Mouse (Mus musculus) fibroblast of lung, adult 2 months (primary cell): ENCODE results near the gene Mei1.

Source experiments
- DNase-seq: peaks from one replicate; pipeline ENCODE4 v3.0.0-alpha.2; 2011; ENCODE audit warnings: low read depth

Mei1 gene

GRCm38 (mm10) chr15:82069898-82070297, at the start of gene Mei1:
TSS of gene Mei1 (plus strand) at chr15:82069996.
- DNase-seq = no peak

DNA sequence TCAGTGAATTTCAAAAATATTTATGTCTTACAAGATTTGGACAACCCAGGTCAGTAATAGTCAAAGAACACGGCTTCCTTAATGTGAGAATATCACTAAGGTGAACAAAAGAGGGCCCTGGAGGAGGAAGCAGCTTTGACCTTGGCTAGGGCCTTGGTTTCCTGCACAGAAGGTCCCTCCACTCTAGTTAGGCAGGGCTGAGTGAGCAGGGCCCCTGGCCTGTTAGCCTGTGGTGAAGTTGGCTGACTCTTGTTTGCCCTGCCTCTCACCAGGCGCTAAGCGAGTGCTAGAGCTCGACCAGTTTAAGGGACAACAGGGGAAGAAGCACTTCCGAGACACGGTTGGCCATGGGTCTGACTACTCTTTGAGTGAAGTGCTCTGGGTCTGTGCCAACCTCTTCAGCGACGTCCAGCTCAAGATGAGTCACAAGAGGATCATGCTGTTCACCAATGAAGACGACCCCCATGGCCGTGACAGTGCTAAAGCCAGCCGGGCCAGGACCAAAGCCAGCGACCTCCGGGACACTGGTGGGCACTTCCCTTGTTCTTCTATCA, 47.2 kb upstream of the Mei1 start:
- DNase-seq = no peak

- DNase-seq = no peak
Observed at GRCm38 (mm10) chr15:82023965-82024635, 45.7 kb upstream of the Mei1 start.

- DNase-seq = no peak
Observed at GRCm38 (mm10) chr15:82027276-82027675, 42.5 kb upstream of the Mei1 start.

- no peak for DNase-seq
Observed at GRCm38 (mm10) chr15:82027726-82028125, 42.1 kb upstream of the Mei1 start.

- DNase-seq = no peak
Observed at GRCm38 (mm10) chr15:82032386-82032785, 37.4 kb upstream of the Mei1 start.

- no peak for DNase-seq
Observed at GRCm38 (mm10) chr15:82033762-82034161, 36.0 kb upstream of the Mei1 start, which contains the start of gene Desi1. TSS of gene Desi1 (minus strand) at chr15:82033862.

GRCm38 (mm10) chr15:82035904-82036689, 33.7 kb upstream of the Mei1 start:
- DNase-seq = no peak

DNA sequence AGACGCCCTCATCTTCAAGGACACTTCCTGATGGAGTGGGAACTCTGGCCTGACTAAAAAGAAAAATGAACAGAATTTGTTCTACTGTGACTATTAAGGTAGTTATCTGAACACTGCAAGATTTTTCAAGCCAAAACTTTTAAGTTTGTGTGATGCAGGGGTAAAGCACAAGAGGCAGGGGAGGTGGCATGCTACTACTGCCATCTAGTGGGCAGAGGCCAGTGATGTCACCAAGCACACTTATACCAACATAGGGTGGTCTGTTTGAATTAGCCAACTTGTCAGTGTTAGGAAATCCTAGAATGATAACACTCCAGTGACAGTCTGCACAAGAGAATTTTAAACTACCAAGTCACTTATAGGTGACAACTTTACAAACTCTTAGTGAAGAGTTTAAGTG, 29.1 kb upstream of the Mei1 start:
- no peak for DNase-seq

DNA sequence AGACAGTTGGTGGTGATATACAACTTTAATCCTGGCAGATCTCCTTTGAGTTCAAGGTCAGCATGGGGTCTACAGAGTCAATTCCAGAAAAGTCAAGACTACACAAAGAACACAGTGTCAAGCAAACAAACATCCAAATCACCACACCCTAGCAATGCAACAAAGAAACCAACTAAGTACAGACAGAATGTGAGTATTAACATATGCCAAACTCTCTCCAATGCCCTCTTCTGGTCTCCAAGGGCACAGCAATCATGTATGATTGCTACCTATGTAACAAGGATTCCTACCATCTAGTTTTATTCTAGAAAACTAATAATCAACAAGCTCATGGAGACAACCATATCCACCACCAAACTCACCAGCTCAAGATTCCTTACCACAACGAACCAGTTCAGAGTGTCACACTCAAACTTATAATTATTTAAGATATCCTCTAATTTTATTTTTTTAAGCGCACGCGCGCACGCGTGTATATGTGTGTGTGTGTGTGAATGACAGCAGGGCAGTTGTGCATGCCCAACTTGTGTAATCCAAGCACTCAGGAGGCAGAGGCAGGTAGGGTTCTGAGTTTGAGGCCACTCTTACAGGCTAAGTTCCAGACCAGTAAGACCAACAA, 25.5 kb upstream of the Mei1 start:
- DNase-seq = no peak

GRCm38 (mm10) chr15:82046246-82046891, 23.4 kb upstream of the Mei1 start:
- no peak for DNase-seq

GRCm38 (mm10) chr15:82047080-82047883, 22.5 kb upstream of the Mei1 start, which contains the start of gene Snu13:
TSS of gene Snu13 (minus strand) at chr15:82047598.
- DNase-seq = peak; percentile 56

DNA sequence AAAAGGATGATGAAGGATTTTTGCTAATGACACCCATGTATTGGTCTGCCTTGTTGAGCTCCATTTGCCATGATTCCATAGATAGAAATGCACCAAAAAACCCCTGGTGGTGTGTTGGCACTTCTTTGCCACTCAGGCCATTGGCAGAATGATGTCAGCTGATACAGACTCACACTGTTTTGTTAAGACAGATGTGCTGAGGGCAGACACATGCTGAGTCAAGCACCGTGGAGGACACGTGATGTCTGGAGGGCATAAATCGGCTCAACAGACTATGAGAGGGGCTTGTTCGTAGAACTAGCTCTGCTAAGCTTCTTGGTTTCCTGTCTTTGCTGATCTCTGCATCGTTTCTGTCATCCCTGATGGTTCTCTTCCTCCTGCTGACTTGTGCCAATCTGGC, 17.3 kb upstream of the Mei1 start:
- no peak for DNase-seq

- DNase-seq = no peak
Observed at GRCm38 (mm10) chr15:82058719-82059201, 11.0 kb upstream of the Mei1 start, which contains the start of gene 4930407I10Rik. TSS of gene 4930407I10Rik (plus strand) at chr15:82059151.

- no peak for DNase-seq
Observed at GRCm38 (mm10) chr15:82063909-82064308, 5.9 kb upstream of the Mei1 start.

- peak; percentile 37 for DNase-seq
Observed at GRCm38 (mm10) chr15:82065511-82065910, 4.3 kb upstream of the Mei1 start.

- DNase-seq = no peak
Observed at GRCm38 (mm10) chr15:82071816-82072469, 2.1 kb downstream of the Mei1 start.

DNA sequence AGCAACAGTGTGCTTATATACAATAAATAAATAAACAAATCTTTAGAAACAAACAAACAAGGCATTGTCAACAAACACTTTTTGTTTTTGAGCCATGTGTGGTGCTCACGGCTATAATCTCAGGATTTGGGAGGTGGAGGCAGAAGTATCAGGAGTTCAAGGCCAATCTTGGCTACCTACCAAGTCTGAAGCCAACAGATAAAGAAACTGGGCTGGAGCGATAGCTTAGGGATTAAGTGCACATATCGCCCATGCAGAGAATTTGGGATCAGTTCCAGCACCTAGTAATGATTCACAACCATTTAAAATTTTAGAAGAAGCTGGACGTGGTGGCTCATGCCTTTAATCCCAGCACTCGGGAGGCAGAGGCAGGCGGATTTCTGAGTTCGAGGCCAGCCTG, 3.7 kb downstream of the Mei1 start:
- DNase-seq = no peak

DNA sequence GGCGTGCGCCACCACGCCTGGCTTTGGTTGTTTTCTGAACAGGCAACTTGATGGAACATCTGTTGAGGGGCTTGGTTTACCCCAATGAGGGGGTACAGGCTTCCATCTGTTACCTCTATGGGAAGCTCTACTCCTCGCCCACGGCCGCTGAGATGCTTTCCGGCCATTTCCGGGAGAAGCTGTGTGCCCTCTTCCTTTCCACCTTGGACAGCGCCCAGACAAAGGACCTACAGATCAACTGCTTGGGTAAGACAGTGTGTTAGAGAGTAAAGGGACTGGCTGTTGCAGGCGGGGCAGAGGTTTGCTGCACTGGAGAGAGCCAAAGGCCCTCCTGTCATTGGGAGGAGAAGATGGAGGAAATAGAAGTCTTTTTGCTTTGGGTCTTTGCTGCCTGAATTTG, 10.1 kb downstream of the Mei1 start:
- DNase-seq = no peak

GRCm38 (mm10) chr15:82081161-82081560, 11.4 kb downstream of the Mei1 start:
- peak; percentile 6 for DNase-seq
